Mouse (Mus musculus) layer of hippocampus, postnatal 10 days (tissue): ENCODE data around the gene Selenov. TPM values are rescaled to one million over a fixed set of nuclear protein-coding genes. Genes with fewer than 3 reads are reported as not detected.
A peak's percentile ranks its signal among the peaks of the same experiment; 100 is the strongest.

ENCODE experiments used
- DNase-seq, 2 experiments: peaks; one replicate each; pipeline ENCODE4 v3.0.0; 2021; ENCODE audit warnings: low spot score in 2 of 2
- long read RNA-seq: library from polyadenylated mRNA; stranded (forward); transcript quantifications from one replicate; pipeline ENCODE4 v2.0.0, GENCODE M21; 2023
- total RNA-seq, 2 experiments: library from RNA; stranded (reverse); gene quantifications; 2 replicates each; pipeline ENCODE4 v1.2.3; 2021

The Selenov gene
- total RNA-seq: 1 to 10 TPM; 1.4 to 4.2 TPM
- long read RNA-seq, partial matches to known transcripts: 1 of 2 reads
- long read RNA-seq, other reads (novel, unspliced or antisense): 1 of 2 reads

DNA sequence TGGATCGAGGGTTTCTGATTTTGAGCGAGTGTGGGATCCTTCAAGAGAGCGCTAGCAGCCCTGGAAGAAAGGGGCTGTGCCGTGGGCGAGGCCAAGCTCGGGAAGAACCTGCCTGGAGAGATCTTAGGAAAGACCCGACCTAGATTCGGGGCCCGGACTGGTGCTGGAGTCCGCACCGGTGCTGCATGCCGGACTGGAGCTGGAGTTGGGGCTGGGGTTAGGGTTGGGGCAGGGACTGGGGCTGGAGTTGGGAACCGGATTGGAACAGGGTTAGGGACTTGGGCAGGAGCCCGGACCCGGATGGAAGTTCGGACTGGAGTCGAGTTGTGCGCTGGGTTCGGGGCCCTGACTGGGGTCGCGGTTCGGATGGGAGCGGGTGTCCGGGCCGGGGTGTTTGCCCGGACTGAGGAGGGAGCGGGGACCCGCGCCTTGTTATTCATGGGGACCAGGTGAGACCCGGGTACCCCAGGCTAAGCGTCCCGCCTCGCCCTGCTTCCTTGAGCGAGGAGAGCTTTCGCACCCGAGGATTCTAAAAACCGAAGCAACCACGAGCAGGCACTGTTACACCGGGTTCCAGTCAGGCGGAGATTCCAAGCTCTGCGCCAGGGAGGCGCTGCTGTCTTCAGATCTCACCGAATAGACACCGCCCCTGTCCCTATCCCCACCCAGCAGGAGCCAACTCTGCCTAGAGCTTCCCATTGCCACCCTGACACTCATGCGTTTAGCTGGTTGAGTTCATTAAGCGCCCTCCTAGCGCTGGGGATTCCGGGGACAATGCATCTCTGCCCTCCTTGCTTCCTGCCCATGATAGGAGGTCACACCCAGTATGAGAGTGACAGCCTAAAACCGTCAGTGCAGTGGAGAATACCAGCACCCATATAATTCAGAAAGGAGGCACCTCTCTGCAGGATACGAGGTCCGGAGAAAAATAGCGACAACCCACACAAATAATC is at the start of gene Selenov:
TSS of gene Selenov (minus strand) at position 549 of the 953 bp plus-strand sequence.
- DNase-seq: peak; percentile 48 to 62

- DNase-seq: peak; percentile 38 to 51
Observed at GRCm38 (mm10) chr7:28339213-28339917, 48.4 kb upstream of the Selenov start.

DNA sequence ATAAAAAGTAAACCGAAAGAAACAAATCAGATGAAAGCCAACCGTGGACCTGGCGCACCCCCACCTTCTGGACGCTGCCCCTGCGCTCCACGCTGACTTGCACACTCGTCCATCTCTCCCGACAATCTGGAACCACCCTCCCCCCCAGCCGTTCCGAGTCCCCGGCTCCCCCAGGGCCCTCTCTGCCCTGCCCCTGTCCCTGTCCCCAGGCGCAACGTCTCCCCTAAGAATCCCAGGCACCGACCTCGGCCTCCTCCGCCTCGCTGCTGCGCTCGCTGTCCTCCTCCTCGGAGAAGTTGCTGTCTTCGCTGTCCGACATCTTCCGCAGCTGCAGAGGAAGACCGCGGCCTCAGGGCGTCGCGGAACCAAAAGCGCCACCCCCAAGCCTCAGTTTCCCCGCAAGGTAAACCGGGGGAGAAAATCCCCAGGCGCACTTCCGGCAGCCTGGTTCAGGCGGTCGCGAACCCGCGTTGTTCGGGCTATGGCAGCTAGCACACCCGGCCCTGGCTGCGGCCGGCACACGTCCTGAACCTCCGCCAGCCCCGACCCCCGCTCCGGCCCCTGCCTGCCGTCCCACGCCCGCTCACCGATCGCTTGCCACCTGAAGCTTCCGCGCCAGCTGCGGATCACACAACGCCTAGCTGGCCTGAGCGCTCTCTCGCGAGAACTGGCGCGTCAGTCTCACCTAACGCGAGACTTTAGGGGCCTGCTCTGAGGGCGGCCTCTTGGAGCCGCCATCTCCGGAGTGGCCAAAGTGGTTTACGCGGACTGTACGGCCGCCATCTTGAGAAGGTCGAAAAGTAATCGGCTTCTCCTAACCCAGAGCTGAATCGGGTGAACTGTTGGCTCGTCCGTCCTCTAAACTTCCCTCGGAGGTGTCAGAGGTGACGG is 47.4 kb upstream of the Selenov start, which contains the start of gene Supt5:
TSS of gene Supt5 (minus strand) at position 639 of the 891 bp plus-strand sequence.
- peak; percentile 93 to 95 for DNase-seq

DNA sequence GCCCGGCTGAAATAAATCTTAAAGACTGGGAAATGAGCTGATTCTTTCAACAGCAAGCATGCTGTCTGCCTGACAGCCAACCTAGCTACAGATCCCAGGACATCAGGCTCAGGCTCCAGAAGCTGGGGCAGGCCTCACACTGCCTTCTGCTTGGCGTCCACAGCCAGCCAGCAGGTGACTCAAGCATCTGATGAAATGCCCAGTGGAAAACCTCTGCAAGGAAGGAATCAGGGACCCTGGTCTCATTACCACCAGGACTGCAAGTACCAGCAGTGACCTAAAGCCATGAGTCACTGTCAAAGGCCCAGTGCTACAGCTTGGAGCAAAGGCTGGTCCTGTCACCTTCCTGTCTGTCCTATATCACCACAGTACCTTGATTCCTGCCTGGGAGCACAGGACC is 44.5 kb upstream of the Selenov start:
- DNase-seq: no peak

DNA sequence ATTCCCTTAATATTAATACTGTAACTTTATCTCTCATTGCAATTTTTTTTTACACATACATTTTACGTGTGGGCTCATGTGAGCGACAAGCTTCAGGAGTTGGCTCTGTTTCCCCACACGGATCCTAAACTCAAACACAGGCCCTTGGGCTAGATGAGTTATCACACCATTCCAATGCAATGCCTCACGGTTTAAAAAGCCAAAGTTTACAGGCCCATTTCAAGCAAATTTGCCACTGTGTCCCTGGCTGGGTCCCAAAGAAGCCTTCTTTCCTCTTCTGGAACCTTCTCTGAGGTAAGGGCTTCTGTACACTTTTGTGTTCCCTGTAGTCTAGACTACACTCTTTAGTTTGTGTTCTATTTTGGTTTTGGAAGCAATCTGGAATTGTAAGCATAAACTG is 43.5 kb upstream of the Selenov start:
- no peak for DNase-seq

DNA sequence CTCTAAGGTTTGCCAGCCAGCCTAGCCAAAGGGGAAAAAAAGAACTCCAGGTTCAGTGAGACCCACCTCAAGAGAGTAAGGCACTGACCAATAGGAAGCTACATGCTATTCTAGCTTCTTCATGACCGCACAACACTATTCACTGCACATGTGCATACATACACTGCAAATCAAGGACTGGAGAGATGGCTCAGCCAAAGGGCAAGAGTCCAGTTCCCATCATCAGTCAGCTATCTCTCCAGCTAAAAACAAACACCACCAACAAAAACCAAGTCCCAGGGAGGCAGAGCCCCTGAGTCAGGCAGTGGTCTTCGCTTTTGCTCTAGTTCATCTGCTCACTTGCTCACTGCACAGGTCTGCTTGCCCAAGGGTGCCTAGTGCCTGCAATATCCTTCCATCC is 37.3 kb upstream of the Selenov start:
- DNase-seq: no peak

- no peak for DNase-seq
Observed at GRCm38 (mm10) chr7:28326457-28326856, 35.5 kb upstream of the Selenov start.

DNA sequence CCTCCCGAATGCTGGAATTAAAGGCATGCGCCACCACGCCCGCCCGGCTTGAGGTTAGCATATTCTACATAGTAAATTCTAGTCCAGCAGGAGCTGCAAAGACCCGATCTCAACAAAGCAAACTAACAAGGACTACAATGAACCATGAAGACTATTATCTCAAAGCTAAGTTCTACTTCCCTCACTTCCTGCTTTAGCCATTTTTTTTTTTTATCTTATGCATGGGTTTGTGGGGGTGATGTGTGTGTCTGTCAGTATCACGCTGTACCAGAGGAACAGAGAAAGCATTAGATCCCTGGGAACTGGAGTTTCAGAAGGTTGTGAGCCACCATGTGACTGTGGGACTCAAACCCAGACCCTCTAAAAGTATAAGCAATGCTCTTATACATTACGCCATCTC is 34.3 kb upstream of the Selenov start:
- DNase-seq: no peak

DNA sequence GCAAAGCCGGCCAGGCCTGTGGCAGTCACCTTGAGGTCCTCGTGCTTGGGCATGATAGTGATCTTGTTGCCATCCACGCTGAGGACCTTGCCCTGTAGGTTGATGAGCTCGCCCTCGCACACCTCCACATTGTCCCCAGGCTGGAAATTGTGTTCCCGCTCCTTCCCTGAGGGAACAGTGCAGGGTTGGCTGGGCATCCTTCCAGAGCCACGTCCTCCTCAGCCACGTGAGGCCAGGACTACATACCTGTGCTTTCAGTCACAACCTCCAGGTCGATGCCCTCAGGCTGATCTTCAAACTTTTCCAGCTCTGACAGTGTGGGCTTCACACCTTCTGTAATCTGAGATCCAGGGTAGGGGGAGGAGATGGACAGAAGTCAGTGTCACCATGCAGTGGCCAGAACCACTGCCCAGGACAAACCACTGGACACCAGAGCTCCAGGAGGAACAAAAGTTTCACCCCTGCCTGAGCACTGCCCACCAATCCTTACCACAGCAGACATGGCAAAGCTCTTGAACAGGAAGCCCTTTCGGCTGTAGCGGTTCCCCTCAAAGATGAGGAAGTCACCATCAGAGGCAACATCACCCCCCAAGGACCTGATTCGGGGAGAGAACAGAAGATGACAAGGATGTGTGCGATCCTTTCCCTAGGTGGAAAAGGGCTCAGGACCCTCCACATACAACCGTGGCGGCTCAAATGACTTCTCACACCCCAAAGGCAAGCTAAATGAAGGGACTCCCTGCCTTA is 31.2 kb upstream of the Selenov start:
- DNase-seq: no peak

DNA sequence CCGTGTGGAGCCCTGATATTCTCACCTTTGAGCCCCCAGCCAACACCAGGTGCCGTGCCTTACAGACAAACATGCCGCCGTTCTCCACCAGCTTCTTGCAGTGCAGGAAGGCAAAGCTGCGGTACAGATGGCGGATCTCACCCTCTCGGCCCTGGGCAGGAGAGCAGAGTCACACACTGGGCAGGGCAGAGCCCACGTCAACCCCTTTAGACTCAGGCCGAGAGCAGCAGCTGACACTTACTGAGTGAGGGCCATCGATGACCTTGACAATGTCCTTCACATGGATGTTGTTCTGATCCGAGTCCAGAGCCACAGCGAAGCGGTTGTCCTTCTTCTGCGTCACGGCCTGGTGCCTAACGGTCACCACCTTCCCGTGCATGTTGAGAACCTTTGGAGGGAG is 27.7 kb upstream of the Selenov start:
- no peak for DNase-seq

GRCm38 (mm10) chr7:28318036-28318435 is 27.1 kb upstream of the Selenov start:
- no peak for DNase-seq

DNA sequence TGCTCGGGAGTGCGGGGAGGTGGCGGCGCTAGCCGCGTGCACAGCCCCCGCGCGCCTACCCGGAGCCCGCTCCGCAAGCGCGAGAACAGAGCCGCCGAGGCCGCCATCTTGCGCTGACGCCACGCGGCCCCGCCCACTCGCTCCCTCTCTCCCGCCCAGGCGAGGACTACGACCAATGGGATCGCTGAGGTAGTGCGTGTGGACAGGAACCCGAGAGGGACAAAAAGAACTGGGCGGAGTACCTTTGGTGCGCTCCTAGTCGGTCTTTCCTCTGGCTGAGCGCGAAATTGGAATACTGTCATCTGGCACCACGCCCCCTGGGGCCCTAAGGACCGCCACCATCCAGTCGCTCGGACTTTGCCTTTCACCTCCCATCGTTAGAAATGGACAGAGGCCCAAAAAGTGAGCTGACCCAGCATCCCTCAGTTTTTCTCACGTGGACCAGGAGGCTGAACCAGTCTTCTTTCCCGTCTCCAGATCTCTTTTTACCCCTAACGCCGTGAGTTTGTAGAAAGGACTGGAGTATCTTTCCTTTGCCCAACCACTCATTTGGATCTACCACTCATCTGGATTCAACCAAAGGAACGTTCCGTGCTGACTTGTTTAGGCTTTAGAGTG is 21.0 kb upstream of the Selenov start, which contains the start of gene Timm50:
TSS of gene Timm50 (minus strand) at position 147 of the 618 bp plus-strand sequence.
- DNase-seq: peak; percentile 98 to 99

DNA sequence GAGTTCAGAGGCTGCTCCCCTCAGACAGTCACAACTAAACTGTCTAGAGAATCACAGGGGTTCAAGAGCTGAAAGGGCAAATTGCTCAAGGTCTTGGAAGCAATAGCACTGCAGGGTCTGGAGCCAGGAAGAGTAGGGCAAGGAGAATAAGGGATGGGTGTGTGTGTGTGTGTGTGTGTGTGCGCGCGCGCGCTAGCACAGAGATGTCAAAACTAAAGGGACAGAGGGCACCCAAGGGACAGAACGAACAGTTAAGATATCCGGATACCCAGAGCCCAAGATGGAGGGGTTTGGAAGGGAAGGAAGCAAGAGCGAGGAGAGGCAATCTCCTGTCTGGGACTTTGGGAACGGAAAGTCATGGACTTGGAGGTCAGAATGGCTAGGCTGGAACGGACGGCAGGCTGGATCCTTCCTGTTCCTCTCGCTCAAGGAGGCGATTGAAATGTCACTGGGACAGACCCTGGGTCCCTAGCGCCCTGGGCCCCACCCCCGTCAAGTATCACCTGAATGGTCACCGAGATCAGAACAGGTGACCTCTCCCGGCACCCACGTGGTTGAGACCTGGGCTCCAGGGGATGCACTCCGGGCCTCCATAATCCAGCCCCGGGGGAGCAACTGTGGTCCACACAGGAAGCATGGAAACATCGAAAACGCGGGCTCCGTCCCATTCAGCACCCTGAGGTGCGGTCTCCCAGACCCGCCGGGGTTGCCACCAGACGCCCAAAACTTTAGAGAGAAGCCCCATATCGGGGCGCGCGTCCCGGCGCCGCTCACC is 20.4 kb upstream of the Selenov start:
- no peak for DNase-seq

DNA sequence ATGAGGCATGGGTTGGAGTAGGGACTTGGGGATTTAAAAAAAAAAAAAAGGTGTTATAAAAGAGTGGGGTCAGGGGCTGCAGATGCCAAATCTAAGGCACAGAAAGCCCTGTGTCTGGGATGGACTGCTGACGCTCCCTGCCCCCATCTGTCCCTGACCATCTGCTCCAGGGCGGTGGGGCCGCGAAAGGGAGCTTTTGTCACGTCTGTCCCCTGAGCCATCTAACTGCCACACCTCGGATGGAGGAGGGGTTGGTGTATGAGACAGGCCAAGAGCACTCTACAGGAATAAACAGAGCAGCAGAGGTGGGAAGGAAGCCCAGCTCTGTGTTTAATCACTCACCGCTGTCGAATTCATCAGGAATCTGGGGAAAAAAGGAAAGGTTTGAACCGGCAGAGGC is 18.8 kb upstream of the Selenov start:
- DNase-seq: no peak

DNA sequence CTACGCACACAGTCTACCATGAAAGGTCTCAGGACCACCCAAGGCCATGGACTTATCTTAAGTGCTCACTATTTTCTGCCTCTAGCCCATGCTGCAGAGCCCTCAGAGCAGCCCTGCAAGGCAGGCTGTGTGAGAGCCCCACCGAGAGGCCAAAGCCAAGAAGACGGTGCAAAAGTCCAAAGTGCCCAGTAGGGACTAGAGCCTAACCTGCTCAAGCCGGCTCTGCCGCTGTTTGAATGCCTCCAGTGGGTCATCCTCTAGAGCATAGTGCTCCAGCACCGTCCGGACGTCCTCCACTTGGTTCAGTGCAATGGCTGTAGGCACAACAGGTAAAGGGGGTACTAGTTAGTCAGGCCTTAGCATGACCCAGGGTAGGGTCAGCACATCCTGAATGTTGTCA is 15.2 kb upstream of the Selenov start:
- DNase-seq: no peak

DNA sequence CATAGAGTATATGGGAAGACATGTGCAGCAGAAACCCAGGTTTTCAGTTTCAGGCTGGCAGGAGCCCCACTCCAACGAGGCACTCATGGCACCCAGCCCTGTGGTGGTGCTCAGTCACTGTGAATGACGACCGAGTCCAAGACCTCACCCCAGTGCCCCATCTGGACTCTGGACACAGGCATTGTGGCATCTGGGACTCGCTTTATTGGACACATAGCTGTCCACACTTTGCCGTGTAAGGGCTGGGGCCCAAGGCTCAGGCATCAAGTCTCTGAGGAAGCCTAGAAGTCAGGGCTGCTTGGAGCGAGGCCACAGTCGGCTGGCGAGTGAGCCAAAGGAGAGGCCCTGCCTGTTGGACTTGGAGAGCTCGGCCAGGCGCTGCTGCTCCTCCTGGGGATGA is 14.7 kb upstream of the Selenov start:
- DNase-seq: no peak

- peak; percentile 66 to 72 for DNase-seq
Observed at GRCm38 (mm10) chr7:28301616-28302433, 10.8 kb upstream of the Selenov start, which contains the start of gene Dll3. Gene Dll3, minus strand, starts transcription at chr7:28302238.
